Mouse (Mus musculus): ENCODE data around the gene Ext2.

DNA sequence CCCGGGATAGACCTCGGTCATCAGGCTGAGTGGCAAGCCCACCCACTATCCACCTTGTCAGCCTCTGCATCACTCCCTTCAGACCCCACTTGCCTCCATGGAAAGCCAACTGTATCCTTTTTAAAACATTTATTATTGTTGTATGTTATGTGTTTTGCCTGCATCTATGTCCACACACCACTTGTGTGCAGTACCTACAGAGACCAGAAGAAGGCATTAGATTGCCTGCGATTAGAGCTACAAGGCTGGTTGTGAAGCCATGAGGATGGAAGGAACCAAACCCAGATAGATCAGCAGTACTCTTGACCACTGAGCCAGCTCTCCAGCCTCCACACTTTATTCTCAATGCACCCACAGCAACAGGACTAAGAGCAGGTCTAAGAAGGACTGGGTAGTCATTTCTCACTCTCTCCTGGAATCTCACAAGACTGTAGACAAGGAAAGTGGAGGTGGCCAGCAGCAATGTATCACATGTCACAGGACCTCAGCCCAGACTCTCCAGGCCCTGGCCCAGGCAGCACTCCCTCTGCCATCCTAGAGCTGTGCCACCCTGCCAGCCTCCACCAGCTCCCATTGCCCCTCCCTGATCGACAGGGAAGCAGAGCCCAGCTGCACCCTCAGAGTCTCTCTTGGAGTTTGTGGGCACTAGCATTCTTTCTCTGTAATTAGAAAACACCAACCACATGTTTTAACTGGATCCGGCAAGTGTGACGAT lies 15.7 kb downstream of the Ext2 start:
- no peak for TF ChIP-seq CTCF (IDR thresholded peaks at IDR 0.05; ENCODE audit: insufficient read depth, low read depth, low read length)
- no peak for TF ChIP-seq POLR2A (IDR thresholded peaks at IDR 0.05; ENCODE audit: insufficient read depth, low read depth, low read length)

Measured in olfactory bulb, adult 2 months (tissue).